Mouse (Mus musculus) midbrain, postnatal 0 days (tissue): ENCODE measurements at regions not wholly inside any gene's neighbourhood (a gene's known extent, or its start where the extent isn't known, plus 50 kb on each side); places are given as distances from the start of the nearest gene placed in this dataset.
"Not testable (repeated sequence)": the region's sequence is repeated elsewhere in the genome, so short reads cannot be mapped to it uniquely, and the experiment has no call there.

Source experiments
- ATAC-seq: fragments of 200-750 bp; cut with Nextera tagmentation; 2 replicates; pipeline ENCODE4 v1.8.0; 2017; ENCODE audit warnings: moderate number of reproducible peaks, mild to moderate bottlenecking, moderate TSS enrichment, moderate library complexity; ENCODE audit not compliant: low FRiP score
- DNase-seq: peaks from one replicate; pipeline ENCODE4 v3.0.0-alpha.2; 2015; ENCODE audit warnings: low spot score
- H3K27ac ChIP-seq: fragments of 300-500 bp; sonication (generic); 2 replicates; pipeline ENCODE4 v1.5.1; 2014; ENCODE audit warnings: low read depth, mild to moderate bottlenecking, low read length, mixed read lengths
- H3K27me3 ChIP-seq: fragments of 300-500 bp; sonication (generic); 2 replicates; pipeline ENCODE4 v1.6.1; 2014; ENCODE audit warnings: low read length, control low read depth, mixed read lengths; ENCODE audit not compliant: insufficient read depth
- H3K36me3 ChIP-seq: fragments of 300-500 bp; sonication (generic); 2 replicates; pipeline ENCODE4 v1.6.1; 2014; ENCODE audit warnings: low read length, control low read depth, mixed read lengths; ENCODE audit not compliant: insufficient read depth
- H3K4me1 ChIP-seq: fragments of 300-500 bp; sonication (generic); 2 replicates; pipeline ENCODE4 v1.6.1; 2014; ENCODE audit warnings: mild to moderate bottlenecking, control low read depth, antibody characterized with exemption, low read length, mixed read lengths; ENCODE audit not compliant: insufficient read depth
- H3K4me2 ChIP-seq: fragments of 300-500 bp; sonication (generic); 2 replicates; pipeline ENCODE4 v1.6.1; 2014; ENCODE audit warnings: low read depth, mild to moderate bottlenecking, low read length, mixed read lengths; ENCODE audit not compliant: poor library complexity, severe bottlenecking
- H3K4me3 ChIP-seq: fragments of 300-500 bp; sonication (generic); 2 replicates; pipeline ENCODE4 v1.5.1; 2014; ENCODE audit warnings: low read depth, mild to moderate bottlenecking, low read length, moderate library complexity
- H3K9ac ChIP-seq: fragments of 300-500 bp; sonication (generic); replicated peaks from 2 replicates; pipeline ENCODE4 v1.6.1; 2014; ENCODE audit warnings: mild to moderate bottlenecking, low read length, moderate library complexity, mixed read lengths; ENCODE audit not compliant: poor library complexity, severe bottlenecking
- H3K9me3 ChIP-seq: fragments of 300-500 bp; sonication (generic); 2 replicates; pipeline ENCODE4 v1.6.1; 2016; ENCODE audit warnings: low read length, control low read depth
- CTCF ChIP-seq: IDR thresholded peaks from 2 replicates; pipeline ENCODE4 v1.5.1; 2016; ENCODE audit warnings: antibody characterized with exemption, mild to moderate bottlenecking
- WGBS: fragments of 180-500 bp; shearing (Covaris S2); extraction: QIAGEN DNeasy Blood & Tissue Kit; methylation state at CpG from one replicate; pipeline ENCODE4 v1.1.7; 2014; 5-methylcytosine and 5-hydroxymethylcytosine counted together

GRCm38 (mm10) chr9:91091421-91092050, 270.7 kb upstream of the Zic4 start:
- no peaks in the 10 kb centered on the region for H3K9me3 ChIP-seq
- H3K4me2 ChIP-seq: no peak overlapping the region
- H3K27me3 ChIP-seq: no peaks in the 10 kb centered on the region
- H3K27ac ChIP-seq: no peak overlapping the region
- no peak overlapping the region for H3K4me3 ChIP-seq
- no peak for TF ChIP-seq CTCF
- no peaks in the 10 kb centered on the region for H3K4me1 ChIP-seq
- no peaks in the 10 kb centered on the region for H3K36me3 ChIP-seq
- ATAC-seq: no peak
- DNase-seq: no peak
- H3K9ac ChIP-seq: no peak overlapping the region
- 94% methylated on average over 1 of the region's 1 CpGs for WGBS

GRCm38 (mm10) chr9:91101614-91102407, 260.4 kb upstream of the Zic4 start:
- Histone ChIP-seq H3K27me3 (no peaks in the 10 kb centered on the region), H3K36me3 (no peaks in the 10 kb centered on the region), H3K4me2 (no peak overlapping the region), H3K4me1 (no peaks in the 10 kb centered on the region), H3K9ac (no peak overlapping the region), H3K4me3 (no peak overlapping the region), H3K27ac (no peak overlapping the region), H3K9me3 (no peaks in the 10 kb centered on the region)
- no peak for ATAC-seq
- WGBS: 57% methylated on average over 1 of the region's 1 CpGs
- DNase-seq: no peak
- TF ChIP-seq CTCF: no peak

GRCm38 (mm10) chr9:91122441-91123035, 239.7 kb upstream of the Zic4 start:
- Histone ChIP-seq H3K9ac (no peak overlapping the region), H3K27me3 (no peaks in the 10 kb centered on the region), H3K4me3 (no peak overlapping the region), H3K9me3 (no peaks in the 10 kb centered on the region), H3K27ac (no peak overlapping the region), H3K4me1 (no peaks in the 10 kb centered on the region), H3K4me2 (no peak overlapping the region), H3K36me3 (no peaks in the 10 kb centered on the region)
- 84% methylated on average over 5 of the region's 5 CpGs for WGBS
- no peak for TF ChIP-seq CTCF
- DNase-seq (no peak), ATAC-seq (no peak)

- no peak for ATAC-seq
- Histone ChIP-seq H3K4me1 (no peaks in the 10 kb centered on the region), H3K36me3 (no peaks in the 10 kb centered on the region), H3K27me3 (no peaks in the 10 kb centered on the region), H3K9ac (no peak overlapping the region), H3K4me3 (no peak overlapping the region), H3K9me3 (no peaks in the 10 kb centered on the region), H3K4me2 (no peak overlapping the region), H3K27ac (no peak overlapping the region)
- no peak for DNase-seq
- TF ChIP-seq CTCF: no peak
- WGBS: 84% methylated on average over 7 of the region's 7 CpGs
Observed at GRCm38 (mm10) chr9:91123208-91123607, 239.0 kb upstream of the Zic4 start.

DNA sequence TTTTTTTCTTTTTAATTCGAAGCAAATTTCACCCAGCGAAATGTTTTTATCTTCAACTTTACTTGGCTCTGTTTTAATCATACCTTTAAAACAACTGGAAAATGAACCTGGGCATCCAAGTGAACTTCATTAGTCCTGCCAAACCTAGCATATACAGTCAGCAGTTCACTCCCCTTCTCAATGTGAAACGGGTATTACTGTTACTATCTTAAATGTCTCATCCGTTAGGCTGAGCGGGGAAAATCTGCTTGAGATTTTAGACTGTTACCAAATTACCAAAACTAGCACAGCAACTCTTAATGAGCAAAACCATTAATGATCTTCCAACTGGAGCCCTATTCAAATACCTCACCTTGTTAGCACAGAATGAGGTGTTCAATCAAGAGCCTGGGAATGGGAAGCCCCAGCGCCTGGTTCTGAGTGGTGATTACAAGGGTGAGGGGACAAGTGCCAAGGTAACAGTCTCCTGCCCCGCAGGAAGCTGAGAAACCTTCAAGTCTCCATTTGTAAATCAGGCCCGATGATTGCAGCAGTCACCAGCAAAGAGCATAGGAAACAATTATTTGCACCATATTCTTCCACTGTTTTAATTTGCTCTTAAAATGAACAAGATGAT, 235.5 kb upstream of the Zic4 start:
- Histone ChIP-seq H3K27me3 (no peaks in the 10 kb centered on the region), H3K4me3 (no peak overlapping the region), H3K9ac (no peak overlapping the region), H3K36me3 (no peaks in the 10 kb centered on the region), H3K4me1 (no peaks in the 10 kb centered on the region), H3K4me2 (no peak overlapping the region), H3K9me3 (no peaks in the 10 kb centered on the region), H3K27ac (no peak overlapping the region)
- 63% methylated on average over 8 of the region's 8 CpGs for WGBS
- ATAC-seq (no peak), DNase-seq (peak; percentile 79)
- no peak for TF ChIP-seq CTCF

DNA sequence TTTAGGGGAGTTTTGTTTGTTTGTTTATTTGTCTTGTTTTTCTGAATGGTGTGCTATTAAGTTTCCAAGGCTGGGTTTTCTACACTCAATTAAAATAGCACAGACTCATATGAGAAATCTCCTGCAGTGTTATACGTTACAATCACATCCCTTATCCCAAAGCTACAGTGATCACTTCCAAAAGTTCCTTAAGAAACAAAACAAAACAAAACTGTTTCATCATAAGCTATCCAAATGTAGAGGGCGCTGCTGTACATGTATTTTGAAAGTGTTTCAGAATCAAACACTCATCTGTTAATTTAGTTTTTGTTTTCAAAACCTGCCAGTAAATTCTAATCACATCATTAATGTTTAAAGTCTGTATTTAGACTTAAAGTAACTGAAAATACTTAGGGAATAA, 233.7 kb upstream of the Zic4 start:
- not testable (repeated sequence) for H3K4me1 ChIP-seq, H3K4me2 ChIP-seq, H3K9me3 ChIP-seq, H3K4me3 ChIP-seq, H3K27me3 ChIP-seq, H3K9ac ChIP-seq, H3K27ac ChIP-seq, H3K36me3 ChIP-seq, DNase-seq, ATAC-seq
- WGBS: 43% methylated on average over 2 of the region's 2 CpGs
